Mouse (Mus musculus) liver, embryonic 14.5 days (tissue): ENCODE measurements around the gene Gch1.

Source experiments
- CTCF ChIP-seq: IDR thresholded peaks from 2 replicates; pipeline ENCODE4 v1.5.1; 2016; ENCODE audit warnings: antibody characterized with exemption, low read depth, control low read depth
- EP300 ChIP-seq: IDR thresholded peaks from 2 replicates; pipeline ENCODE4 v1.6.1; 2016; ENCODE audit warnings: antibody characterized with exemption, low read depth

GRCm38 (mm10) chr14:47177846-47178414, 11.3 kb downstream of the Gch1 start:
- TF ChIP-seq CTCF = no peak
- TF ChIP-seq EP300 = no peak
